Mouse (Mus musculus): ENCODE measurements at regions not wholly inside any gene's neighbourhood (a gene's known extent, or its start where the extent isn't known, plus 50 kb on each side); places are given as distances from the start of the nearest gene placed in this dataset.

DNA sequence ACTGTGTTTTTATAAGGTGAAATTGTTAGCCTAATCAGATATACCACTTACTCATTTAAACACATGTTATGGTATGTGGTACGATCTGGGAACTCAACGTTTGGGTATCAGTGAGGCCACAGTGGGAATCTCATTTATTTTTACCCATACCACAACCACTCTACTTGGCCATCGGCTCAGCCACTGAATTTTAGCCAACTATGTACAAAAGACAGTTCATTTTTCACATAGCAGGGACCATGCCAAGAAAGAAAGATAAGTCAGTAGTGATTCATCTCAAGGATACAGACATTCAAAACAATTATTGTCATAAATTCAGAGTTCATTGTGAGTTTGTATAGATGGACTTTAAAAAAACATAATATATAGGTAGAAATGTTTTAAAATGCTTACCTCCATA, 634.7 kb upstream of the Adgrl2 start:
- no peak for DNase-seq (ENCODE audit: low spot score)

DNA sequence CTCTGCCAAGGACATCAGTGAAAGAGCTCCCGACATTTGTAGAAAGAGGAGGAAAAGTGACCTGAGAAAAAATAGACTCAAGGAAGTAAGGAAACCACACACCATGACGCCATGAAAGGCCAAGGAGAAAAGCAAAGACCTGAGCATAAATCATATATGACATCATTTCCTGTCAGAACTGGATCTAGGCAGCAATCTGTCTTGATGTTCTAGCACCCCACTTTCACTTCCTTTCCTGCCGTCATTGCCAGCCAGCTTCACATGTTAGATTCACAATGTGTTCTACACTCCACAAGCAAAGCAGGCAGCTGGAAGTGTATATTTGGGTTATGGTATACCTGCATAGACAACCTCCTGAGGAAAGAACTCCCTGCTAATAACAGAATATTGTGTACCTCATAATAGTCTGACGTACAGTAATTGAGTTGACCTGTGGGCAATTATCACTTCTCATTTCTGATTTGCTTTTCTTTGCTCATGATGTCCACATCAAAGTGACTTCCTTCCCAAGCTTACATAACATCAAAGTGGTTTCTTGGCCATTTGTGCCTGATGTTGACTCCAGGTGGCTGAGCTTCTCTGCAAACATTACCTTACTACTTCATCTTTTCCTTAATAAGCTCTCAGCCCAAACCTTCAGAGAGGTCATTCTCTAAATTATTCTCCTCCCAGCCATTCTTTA, 633.6 kb upstream of the Adgrl2 start:
- DNase-seq (ENCODE audit: low spot score): no peak

DNA sequence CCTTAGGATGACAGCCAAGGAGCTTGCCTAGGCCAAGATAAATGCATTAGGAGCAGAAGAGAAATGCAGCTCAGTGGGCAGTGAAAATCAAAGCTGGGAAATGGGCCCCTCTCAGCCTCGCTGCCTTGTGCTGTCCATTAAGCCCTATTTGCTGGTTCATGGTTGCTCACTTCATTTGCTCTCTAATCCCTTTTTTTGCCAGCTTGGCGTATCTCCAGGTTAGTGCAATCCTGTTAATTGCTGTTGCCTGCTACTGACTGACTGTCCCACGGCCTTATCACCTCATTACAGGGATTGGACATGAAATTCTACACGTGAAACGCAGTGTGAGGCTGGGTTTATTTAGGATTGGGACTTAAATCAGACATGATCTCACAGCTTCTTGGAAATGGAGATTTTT, 613.5 kb upstream of the Adgrl2 start:
- DNase-seq (ENCODE audit: low spot score): no peak

DNA sequence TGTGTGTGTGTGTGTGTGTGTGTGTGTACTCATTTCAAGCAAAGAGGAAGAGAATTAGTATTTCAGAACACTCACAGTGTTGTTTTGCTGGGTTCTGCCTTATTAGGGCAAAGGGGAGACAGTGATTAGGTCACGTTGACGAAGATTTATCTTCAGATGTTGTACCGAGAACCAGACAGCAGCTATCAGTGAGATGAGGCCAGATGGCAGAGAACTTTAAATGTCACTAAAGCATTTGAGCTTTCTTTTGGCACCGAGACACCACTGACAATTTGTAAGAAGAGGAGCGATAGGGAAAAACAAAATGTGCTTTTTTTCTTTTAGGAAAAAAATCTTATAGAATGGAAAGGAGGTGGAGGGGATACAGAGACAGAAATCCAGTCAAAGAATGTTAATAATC, 610.9 kb upstream of the Adgrl2 start:
- no peak for DNase-seq (ENCODE audit: low spot score)

DNA sequence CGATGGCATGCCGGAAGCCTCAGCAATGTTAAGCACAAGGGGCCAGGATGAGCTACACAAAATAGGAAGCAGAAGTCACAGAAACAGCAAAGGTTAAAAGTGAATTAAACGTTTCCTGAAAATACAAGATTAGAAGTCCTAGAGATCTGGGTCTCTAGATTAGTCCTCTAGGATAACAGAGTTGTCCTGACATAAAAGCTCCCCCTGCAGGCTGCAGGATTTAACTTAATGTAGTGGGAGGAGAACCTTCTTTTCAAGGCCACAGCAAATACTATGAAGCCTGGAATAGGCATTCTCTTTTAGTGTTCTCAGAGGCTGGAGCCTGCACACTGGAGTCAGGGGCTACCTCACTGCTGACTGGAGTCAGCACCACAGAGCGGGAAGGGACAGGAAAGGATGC, 604.1 kb upstream of the Adgrl2 start:
- no peak for DNase-seq (ENCODE audit: low spot score)

DNA sequence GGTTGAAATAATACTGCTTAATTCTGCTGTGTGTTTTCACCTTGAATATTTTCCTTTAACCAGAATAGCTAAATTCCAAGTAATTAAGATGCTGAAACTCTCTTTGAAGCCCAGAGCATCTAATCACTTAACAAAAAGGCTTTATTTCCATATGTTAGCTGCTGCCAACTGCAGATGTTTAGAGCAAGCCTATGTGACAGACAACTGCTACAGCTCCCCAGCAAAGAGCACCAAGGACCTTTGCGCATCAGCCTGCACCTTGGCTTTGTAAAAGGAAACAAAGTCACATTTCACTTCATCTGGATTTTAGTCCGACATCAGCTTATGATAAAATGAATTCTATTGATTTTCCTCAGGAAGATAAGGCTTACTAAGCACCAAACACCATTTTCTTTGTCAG, 595.4 kb upstream of the Adgrl2 start:
- no peak for DNase-seq (ENCODE audit: low spot score)

DNA sequence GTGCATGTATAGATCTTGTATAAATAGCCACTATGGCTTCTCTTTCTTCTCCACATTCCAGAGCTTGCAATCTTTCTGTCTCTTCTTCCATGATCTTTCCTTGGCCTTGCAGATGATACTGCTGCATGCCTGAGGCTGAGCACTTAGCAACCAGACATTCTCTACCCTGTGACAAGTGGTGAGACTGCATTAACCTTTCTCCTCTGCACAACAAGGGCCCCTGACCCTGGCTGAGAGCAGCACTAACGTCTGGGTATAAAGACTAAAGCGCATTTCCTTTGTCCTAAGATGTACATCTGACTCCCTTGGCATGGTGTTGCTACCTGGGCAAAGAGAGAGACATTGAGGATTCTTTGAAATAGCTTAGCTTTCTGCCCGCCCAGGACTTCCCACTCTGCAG, 590.8 kb upstream of the Adgrl2 start:
- DNase-seq (ENCODE audit: low spot score): no peak

DNA sequence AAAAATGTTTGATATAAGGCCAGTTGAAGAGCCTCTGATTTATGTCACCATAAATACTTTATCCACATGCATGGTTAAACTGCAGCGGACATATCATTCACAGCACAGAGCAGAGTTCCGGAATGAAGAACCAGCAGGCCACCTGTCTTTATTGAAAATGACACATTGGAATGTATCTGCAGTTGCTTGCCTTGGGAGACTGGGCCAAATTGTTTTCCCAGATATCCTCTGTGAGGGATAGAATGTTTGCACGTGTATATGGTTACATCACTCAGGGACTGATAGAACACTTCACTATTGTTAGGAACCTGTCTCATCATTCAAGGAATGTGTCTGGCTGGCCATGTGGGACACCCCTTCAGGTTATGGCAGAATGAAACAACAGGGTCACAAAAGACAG, 585.3 kb upstream of the Adgrl2 start:
- no peak for DNase-seq (ENCODE audit: low spot score)

DNA sequence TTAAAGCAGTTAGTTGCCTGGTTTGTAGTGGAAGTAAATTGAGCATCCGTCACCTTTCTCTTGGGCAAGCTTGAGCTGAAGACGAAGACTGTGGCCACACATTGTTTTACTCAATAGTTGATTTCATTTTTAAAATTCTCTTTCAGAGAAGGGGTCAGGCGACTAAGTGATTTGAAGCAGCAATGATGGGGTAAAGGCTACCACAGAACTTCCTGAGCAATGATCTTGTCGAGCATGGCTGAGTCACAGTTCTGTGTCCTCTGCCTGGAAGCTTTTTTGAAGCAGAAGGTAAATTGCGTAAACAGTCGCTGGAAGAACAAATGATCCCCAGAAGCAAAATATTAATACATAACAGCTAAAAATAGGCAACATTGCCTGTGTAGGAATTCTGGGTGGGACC, 576.5 kb upstream of the Adgrl2 start:
- DNase-seq (ENCODE audit: low spot score): no peak

DNA sequence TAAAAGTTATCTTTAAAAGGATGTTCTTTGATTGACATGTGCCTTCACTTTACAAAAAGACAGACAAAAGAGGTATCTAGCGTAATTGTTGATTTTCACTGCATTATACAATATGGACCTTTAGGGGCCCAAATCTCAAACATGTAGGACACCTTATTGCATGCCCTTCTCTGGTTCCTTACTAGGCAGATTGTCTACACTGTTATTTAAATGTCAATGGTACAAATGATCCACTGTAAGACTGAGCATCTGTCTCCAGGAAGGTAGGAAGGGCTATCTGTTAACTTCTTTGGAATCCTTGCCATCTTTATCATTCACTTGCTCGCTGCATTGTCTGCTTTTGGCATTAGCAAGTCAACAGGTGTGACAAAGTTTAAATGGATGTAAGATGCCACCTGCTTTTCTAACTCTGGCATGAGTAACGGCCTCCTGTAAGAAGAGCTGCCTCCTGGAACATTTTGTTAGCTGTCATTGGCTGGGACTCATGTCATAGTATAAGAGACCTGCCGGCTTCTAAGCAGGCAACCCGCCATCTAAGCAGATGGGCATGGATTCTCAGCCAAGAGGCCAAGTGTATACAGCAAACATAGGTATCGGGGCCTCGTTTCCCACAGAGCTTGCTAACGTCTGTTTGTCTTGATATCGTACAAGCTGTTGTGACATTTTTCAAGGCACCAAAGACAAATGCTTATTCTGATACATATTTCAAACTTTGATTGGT, 560.0 kb upstream of the Adgrl2 start:
- no peak for DNase-seq (ENCODE audit: low spot score)

DNA sequence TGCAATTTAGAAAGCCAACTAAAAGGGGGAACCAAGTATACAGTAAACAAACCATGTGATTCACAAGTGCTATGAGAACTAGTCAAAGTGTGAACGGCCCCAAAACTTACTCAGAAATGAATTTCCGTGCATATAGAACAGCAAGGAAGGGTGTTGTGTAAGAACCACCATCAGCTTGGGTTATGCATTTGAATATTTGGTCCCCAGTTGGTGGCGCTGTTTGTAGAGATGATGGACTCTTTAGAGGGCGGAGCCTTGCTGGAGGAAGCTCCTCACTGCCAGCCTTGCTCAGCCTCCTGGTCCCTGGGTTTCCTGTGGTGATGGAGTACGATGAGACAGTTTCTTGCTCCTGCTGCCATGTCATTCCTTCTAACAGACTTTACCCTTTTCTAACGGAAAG, 556.7 kb upstream of the Adgrl2 start:
- peak; percentile 71 for DNase-seq (ENCODE audit: low spot score)

DNA sequence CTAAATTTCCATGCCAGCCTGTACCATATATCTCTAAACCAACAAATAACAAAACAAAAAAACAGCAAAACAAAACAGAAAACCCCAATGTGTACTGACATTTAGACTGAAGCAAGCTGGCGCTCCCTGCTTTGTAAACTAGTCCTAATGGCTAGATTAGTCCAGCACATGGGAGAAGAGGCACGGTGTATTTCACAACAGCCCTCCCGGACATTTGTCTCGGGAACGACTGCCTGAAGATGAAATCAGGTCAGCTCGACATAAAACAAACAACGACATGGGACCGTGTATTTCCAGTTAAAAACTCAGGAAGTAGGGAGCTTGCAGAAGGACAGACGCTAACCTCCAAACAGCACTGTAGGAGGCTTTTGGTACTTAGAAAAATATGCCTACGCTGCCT, 555.9 kb upstream of the Adgrl2 start:
- DNase-seq (ENCODE audit: low spot score): no peak

DNA sequence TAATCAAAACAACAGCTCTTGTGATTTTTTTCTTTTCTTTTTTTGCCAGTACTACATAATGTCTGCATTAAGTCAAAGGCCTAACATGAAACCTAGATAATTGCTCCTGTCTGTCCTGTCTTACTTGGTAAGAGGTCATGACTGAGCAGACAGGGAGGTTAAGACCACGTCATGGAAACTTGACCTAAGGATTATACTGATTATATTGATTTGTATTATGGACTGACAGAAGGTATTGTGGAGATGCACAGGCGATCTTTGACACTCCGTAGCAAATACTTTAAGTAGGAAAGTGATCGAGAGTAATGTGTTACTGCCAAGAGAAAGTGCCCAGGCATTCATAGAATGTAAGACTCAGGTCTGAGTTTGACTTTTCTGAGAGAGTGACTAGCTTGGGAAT, 543.8 kb upstream of the Adgrl2 start:
- DNase-seq (ENCODE audit: low spot score): no peak

DNA sequence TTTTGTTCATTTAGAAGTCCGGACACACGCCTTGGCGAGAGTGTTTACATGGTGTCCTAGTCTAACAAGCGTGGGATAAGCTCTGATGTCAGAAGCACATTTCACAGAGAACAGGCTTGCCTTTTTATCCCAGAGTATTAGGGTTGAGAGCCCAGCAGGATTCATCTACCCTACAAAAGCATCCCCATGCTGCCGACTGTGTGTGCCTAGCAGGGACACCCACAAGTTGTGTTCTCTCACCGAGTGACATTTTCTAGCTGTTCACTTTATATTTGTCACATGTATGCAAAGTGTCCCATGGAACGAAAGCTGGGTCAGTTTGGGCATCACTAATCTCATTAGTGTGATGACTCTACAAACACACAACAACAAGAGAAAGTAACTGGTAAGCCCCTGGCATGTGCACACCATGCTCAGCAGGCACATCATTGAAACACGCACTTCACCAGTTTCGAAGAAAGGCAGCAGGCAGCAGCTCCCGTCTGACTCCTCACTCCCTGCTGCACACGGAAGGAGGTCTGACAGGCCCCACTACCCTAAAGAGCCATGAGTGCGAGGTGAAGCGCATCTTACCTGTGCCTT, 539.8 kb upstream of the Adgrl2 start:
- DNase-seq (ENCODE audit: low spot score): no peak

DNA sequence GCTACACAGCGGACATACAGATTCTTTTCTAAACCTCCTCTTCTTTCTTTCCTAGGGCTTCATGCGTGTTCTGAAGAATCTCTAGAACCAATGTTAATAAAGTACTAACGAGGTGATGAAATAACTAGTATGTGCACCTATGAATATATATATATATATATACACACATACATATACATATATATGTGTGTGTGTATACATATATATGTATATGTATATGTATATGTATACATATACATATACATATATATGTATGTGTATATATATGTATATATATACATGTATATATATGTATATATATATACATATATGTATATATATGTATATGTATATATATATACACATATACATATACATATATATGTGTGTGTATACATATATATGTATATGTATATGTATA, 536.2 kb upstream of the Adgrl2 start:
- DNase-seq (ENCODE audit: low spot score): no peak

DNA sequence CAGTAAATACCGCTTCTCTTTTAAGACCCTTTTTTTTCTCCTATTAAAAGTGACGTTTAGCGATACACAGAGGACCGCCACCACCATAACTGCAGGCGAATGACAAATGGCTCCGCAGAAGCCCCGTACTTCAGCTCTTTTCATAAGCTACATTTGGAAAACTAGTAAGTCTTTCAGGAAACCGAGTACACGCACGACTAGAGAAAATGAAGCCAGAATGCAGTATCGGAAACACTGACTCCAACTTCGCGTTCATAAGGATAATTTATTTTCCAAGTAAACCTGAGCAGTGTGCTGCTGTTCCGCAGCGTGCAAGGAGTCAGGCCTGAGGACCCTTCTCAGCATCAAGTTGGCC, 529.2 kb upstream of the Adgrl2 start:
- no peak for DNase-seq (ENCODE audit: low spot score)

DNA sequence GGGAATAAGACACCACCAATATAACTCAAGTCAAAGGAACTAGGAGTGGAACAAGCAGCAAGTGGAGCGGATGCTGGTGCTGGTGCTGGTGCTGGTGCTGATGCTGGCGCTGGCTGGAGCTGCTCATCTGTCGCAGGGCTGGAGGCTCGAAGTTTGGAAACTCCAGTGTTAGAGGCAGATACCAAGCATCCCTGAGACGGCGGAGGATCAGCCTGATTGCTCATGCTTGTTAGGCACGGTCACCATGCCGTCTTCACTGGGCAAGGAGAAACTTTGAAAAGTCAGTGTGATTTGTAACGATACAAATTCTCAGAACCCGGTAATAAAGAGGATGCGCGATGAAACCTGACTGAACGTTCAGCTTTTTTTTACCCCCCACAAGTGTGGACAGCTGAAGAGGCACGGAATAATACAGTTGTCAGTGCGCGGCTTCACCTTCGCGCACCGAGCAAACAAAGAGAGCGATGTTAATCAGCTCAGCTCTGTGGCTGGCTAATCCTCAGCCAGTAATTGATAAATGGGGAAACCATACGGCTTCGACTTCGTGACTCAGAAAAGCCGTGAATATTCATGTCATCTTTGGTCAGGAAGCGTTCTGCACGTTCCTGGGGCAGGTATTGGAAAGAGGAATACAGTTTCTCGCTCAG, 528.7 kb upstream of the Adgrl2 start:
- no peak for DNase-seq (ENCODE audit: low spot score)

DNA sequence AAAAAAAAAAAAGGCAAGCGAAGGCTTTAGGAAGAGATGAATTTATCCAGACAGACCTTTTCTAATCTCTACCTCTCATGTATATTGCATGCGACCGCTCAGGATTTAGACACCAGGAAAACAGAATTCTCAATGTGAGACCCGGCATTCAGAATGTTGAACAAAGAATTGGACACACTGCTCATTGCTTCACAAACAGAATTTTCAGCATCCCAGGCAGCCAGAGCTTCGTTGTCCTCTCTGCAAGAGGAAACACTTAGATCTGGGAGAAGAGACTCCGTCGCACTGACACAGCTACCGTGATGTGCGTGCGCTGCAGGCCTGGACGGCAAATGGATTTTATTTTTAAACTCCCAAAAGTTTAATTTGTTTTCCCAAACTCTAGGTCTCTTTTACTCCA, 527.2 kb upstream of the Adgrl2 start:
- no peak for DNase-seq (ENCODE audit: low spot score)

DNA sequence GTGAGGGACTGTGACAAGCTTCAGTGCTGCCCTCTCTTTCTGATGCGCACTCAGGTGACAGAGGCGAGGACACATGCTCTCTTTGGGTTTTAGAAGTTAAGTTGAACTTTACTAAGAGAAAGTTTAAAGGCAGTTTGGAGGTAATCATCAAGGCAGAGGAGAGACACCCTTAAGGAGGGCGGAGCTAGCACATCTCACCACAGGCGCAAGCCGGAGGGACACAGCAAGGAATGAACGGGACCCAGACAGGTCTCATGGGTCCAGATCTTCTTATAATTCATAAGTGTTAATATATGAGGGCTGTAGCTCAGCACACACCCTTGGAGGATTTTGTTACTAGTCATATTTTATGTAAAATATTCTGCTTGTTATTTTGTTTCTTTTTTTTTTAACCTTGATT, 518.8 kb upstream of the Adgrl2 start:
- no peak for DNase-seq (ENCODE audit: low spot score)

DNA sequence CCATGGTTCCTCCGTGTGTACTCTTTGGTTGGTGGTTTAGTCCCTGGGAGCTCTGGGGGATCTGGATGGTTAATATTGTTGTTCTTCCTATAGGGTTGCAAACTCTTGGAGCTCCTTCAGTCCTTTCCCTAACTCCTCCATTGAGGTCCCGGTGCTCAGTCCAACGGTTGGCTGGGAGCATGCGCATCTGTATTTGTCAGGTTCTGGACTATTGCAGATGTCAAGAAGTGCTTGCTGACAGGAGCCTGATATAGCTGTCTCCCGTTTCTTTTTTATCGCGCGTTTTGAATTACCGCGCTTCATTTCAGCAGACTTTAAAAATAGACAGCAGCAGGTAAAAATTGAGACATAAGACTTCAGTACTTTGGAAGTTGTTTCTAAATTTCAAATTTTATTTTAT, 518.3 kb upstream of the Adgrl2 start:
- no peak for DNase-seq (ENCODE audit: low spot score)

DNA sequence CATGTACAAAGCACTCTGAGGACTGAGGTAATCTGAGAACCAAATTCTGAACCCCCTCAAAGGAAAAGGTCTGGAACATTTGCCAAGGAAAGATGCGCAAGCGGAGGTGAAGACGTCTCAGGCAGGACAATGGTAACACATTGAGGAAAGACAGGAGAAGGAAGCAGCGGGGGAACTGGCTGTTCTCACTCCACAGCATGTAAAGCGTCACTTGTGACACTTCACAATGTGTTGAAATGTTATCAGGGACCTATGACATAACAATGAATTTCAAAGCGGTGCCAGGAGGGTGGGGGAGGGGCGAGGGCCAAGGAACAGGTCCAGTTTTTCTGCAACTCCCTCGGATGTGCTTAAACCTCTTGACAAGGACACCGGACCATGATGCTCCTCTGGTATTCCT, 515.3 kb upstream of the Adgrl2 start:
- DNase-seq (ENCODE audit: low spot score): no peak

DNA sequence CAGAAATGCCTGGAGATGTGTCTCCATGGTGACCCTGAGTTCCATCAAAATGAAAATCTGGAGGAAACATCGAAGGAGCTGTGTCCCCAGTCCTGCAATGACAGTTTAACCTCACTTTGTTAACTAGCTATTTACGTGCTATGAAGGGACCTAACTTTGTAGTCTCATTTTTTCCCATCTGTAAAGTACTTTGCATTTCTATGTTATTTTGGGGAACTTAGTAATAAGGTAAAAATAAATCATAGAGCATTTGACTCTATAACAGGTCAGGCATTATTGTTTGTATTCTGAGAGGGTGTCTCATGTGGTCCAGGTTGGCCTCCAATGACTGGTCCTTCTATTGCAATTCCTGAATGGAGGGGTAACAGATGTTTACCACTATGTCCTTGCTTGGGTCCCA, 513.6 kb upstream of the Adgrl2 start:
- DNase-seq (ENCODE audit: low spot score): no peak

DNA sequence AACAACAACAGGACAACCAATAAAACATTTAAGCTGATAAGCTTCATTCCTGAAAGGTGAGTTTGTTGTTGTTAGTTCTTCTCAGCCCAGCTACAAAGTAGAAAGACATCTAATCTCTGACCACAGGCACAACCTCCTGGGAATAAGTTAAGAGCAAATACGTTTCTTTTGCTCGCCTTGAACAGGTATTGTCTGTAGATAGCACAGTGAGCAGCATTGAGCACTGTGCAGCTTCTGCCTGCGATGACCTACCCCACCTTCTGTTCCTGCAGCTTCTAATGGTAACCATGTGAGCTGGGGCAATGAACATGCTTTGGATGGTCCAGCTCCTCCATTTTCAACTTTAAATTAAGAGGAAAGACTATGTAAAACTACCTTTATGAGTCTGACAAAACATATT, 509.8 kb upstream of the Adgrl2 start:
- no peak for DNase-seq (ENCODE audit: low spot score)

Measured in testis, postnatal 10 days (tissue).